Mouse (Mus musculus): Measurements from ENCODE around the gene Dcaf12l1.

DNA sequence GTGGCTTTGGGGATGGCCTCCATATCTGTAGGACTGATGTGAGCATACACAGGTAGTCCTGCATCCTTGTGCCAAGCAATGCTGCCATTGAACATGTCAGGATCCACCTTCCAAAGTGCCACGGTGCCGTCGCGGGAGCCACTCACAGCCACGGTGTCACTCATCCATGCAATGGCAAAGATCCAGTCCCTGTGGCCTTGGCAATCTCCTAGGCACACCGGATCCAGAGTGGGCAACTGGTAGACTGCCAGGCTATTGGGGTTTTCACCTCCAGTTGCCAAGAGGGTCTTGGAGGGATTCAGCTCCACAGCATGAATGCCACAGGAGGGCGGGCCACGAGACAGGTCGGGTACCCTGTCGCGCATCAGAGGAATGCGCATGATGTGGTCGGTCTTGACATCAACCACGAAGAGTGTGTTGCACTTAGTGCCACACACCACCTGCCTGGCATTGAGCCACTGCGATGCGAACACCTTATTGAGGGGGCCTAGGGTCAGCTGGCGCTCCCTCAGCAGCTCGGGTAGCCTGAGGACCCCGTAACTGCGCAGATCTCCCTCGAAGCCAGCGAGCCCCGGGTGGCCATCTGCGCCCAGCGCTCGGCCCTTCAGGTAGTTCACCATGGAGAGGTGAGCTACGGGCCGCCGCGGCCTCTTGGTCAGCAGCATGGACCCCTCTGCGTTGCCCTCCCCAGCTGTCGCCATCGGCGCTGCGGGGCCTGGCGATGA lies 799 bp downstream of the Dcaf12l1 start:
- TF ChIP-seq CTCF (IDR thresholded peaks at IDR 0.05; ENCODE audit: low read depth) (no peak), EP300 (IDR thresholded peaks at IDR 0.05; ENCODE audit: low read depth) (no peak)

All from liver, postnatal 0 days (tissue).